Mouse (Mus musculus) T-cell, adult 2 months (primary cell): ENCODE measurements at regions not wholly inside any gene's neighbourhood (a gene's known extent, or its start where the extent isn't known, plus 50 kb on each side); places are given as distances from the start of the nearest gene placed in this dataset.
"Not testable (repeated sequence)": the region's sequence is repeated elsewhere in the genome, so short reads cannot be mapped to it uniquely, and the experiment has no call there.

Experiments
- DNase-seq: peaks from one replicate; pipeline ENCODE4 v3.0.0; 2022; ENCODE audit warnings: low spot score

DNA sequence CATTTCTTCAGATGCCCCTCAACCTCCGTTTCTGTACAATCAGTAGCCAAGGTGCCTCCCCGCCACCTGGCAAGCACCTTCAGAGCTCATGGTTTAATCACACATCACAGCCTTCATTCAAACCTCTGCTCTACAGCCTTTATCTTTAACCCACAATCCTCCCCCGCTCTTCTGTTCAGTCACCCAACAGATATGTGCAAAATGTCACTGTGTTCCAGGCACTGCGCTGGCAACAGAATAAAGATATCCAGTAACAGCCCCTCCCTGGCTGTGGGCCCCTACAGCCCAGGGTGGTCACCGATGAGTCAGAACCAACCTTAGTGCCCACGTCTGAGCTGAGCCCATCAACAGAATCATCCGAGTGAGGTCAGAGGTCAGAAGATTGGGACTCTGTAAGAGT lies 54.3 kb upstream of the Ddr1 start:
- DNase-seq: peak; percentile 25

DNA sequence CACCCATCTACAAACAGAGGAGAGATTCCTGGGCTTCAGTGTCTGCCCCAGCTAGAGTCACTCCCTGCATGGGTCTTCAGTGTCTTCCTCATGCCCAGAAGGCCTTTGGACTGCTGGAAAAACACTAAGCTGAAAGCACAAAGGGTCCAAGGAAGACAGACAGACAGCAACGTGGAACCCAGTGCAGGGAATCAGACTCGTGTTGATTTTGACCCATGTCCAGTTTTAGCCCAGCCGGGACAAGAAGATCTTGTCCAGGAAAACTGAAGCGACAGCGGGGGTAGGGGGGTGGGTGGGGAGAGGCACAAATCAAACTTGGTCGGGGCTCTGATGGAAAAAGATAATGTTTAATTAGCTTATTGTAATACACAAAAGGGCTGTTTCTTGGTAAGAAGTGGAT lies 55.3 kb upstream of the Ddr1 start:
- DNase-seq: no peak

DNA sequence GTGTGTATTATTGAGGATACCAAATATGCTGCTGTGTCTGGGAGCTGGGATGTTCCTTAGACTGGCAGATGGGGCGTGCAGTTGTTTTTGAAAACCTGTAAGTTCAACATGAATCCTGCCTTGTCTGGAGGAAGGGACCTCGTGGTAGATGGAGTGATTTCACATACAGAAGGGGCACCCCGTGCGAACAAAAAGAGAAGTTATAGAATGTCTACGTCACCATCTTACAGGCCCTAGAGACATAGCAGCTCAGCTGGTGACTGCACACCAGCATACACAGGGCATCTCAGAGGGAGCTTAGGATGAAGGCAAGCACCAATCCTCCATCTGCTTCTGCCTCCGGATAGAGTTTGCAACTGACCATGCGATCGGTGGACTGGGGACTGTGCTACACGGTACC lies 58.2 kb upstream of the Ddr1 start:
- no peak for DNase-seq

DNA sequence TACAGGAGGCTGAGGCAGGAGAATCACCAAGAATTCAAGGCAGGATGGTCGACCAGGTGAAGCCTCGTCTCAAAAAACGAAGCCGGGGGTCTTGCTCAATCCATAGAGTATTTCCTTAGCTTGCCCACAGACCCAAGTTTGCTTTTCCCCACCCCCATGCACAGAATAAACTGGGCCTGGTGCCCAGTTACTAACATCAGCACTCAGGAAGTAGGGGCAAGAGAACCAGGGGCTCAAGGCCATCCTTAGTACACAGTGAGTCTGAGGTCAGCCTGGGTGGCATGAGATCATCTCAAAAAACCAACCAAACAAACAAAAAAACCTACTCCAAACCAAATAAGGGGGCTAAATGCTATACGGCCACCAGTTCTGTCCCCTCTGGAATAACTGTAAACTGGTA lies 58.4 kb upstream of the Ier3 start:
- no peak for DNase-seq

GRCm38 (mm10) chr17:35763866-35764265 lies 57.6 kb upstream of the Ier3 start:
- DNase-seq: peak; percentile 87

DNA sequence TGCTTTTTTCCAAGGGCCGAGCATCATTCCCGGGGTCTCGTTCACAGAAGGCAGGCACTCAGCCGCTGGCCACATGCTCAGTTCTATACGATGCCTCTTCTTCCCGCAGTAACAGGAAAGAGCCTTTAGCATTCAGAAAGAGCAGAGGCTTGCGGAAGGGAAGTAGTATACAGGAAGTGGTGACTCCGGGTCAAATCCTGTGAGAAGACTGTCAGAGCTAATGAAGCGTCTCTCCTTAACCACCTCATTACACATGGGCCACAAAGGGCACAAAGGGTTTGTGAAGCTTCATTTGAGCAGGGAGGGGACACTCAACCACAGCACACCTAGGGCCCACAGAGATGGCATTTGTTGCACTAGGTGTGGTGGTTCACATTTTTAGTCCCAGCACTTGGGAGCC lies 55.1 kb upstream of the Ier3 start:
- DNase-seq: peak; percentile 71

GRCm38 (mm10) chr17:35769175-35769960 lies 52.1 kb upstream of the Ier3 start:
- no peak for DNase-seq

DNA sequence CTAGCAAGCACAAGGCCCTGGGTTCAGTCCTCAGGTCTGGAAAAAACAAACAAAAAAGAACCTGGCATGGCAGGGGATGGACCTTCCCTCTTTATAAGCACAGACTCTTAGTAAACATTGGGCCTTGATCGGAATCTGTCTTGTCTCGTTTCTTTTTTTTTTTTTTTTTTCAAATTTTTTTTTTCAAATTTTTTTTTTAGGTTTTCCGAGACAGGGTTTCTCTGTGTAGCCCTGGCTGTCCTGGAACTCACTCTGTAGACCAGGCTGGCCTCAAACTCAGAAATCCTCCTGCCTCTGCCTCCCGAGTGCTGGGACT lies 51.6 kb upstream of the Ier3 start:
- not testable (repeated sequence) for DNase-seq

DNA sequence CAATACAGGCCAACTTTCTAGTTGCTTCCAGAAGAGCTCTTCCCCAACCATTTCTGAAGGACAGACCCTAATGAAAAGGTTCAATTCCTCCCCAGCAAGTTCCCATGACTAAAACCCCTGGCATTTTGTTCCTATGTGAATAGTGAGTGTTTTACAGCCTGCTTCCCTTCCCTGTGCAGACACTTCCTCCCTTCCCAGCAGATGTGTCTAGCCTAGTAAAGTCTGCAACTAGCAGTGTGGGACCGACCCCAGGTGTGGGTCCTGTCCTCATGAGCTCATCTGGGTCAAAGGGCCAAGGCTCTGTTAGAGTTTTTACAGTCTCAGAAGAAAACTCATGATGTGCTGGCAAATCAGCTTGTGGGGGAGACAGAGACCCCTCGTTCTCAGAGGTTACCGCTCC lies 50.9 kb upstream of the Ier3 start:
- no peak for DNase-seq

GRCm38 (mm10) chr17:35771656-35772405 lies 49.7 kb upstream of the Ier3 start:
- no peak for DNase-seq
